Mouse (Mus musculus): ENCODE measurements around the gene Scd4. TPM values are rescaled to one million over a fixed set of nuclear protein-coding genes. Genes with fewer than 3 reads are reported as not detected.
A peak's percentile ranks its signal among the peaks of the same experiment; 100 is the strongest.
"Not testable (repeated sequence)": the region's sequence is repeated elsewhere in the genome, so short reads cannot be mapped to it uniquely, and the experiment has no call there.

The Scd4 gene
- total RNA-seq, 2 experiments from 2014 or later = 2.2 to 3.1 TPM

DNA sequence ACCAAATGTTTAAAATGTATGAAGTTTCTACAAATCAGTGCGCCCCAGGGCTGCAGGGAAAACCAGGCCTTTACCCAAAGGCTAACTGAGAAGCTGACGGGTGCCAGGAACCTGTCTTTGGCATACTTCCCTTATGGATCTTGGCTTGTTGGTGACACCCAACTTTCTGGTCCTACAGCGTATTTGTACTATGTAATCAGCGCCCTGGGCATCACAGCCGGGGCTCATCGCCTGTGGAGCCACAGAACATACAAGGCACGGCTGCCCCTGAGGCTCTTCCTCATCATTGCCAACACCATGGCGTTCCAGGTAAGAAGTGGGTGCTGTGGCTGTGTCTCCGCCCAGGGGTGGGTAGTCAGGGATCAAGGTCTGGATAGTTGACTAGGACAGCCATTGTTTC lies 35.0 kb upstream of the Scd4 start:
- intact Hi-C loops (cut with DNase I) = loop anchor here (5.0 kb wide), 2 partner anchors 101 to 109 kb away; partner anchors contain the start of gene Scd1
- DNase-seq (ENCODE audit: low spot score in 2 of 2) = peak in 1 of 2 experiments; percentile 20

- no peak for DNase-seq (ENCODE audit: low spot score in 2 of 2)
- intact Hi-C loops (cut with DNase I) = loop anchor here (5.0 kb wide), 2 partner anchors 102 to 108 kb away; partner anchors contain the start of gene Scd1
Observed at GRCm38 (mm10) chr19:44299078-44299477, 33.8 kb upstream of the Scd4 start.

GRCm38 (mm10) chr19:44299902-44300301 lies 33.0 kb upstream of the Scd4 start:
- DNase-seq (ENCODE audit: low spot score in 2 of 2) = no peak
- intact Hi-C loops (cut with DNase I) = loop anchor here (5.0 kb wide), 3 partner anchors 62 to 107 kb away; partner anchors contain the start of gene Scd1

DNA sequence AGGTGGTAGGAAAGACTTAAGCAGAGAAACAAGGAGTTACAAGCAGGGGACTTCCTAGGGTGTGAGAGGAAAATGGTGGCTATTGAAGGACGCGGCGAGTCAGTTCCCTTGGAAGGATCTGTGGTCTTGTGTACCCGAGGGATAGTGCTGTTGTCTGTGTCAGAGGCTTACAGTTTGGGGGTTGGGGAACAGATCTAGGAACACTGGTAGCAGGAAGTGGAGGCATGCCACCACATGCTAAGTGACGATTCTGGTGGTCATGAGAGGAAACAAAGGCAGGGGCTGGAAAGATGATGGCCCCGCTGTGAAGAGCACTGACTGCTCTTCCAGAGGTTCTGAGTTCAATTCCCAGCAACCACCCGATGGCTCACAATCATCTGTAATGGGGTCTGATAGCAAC lies 32.4 kb upstream of the Scd4 start:
- intact Hi-C loops (cut with DNase I) = loop anchor here (5.0 kb wide), 1 partner anchor 62 kb away; no protein-coding TSS in a partner anchor
- DNase-seq (ENCODE audit: low spot score in 2 of 2) = no peak

- intact Hi-C loops (cut with DNase I) = loop anchor here (5.0 kb wide), 1 partner anchor 61 kb away; no protein-coding TSS in a partner anchor
- DNase-seq (ENCODE audit: low spot score in 2 of 2) = peak; percentile 35 to 61
Observed at GRCm38 (mm10) chr19:44301176-44301575, 31.7 kb upstream of the Scd4 start.

- intact Hi-C loops (cut with DNase I) = loop anchor here (2.0 to 5.0 kb wide), 2 partner anchors 31 to 61 kb away; partner anchors contain the start of gene Scd4
- no peak for DNase-seq (ENCODE audit: low spot score in 2 of 2)
Observed at GRCm38 (mm10) chr19:44301671-44302305, 31.1 kb upstream of the Scd4 start.

DNA sequence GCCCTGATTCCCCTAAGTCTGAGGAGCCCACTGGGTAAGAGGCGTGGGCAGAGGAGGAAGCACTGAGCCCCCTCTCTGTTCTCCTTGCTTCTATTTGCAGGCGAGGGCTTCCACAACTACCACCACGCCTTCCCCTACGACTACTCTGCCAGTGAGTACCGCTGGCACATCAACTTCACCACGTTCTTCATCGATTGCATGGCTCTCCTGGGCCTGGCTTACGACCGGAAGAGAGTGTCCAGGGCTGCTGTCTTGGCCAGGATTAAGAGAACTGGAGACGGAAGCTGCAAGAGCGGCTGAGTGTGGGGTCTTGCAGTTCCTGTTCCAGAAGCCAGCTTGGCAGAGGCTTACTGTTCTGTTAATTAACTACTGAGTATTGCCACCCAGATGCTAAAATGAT lies 30.0 kb upstream of the Scd4 start:
- intact Hi-C loops (cut with DNase I) = loop anchor here (2.0 to 5.0 kb wide), 2 partner anchors 30 to 59 kb away; partner anchors contain the start of gene Scd4
- DNase-seq (ENCODE audit: low spot score in 2 of 2) = peak; percentile 31 to 45

GRCm38 (mm10) chr19:44303502-44303901 lies 29.4 kb upstream of the Scd4 start:
- DNase-seq (ENCODE audit: low spot score in 2 of 2) = peak; percentile 38 to 43
- intact Hi-C loops (cut with DNase I) = loop anchor here (2.0 to 5.0 kb wide), 2 partner anchors 29 to 59 kb away; partner anchors contain the start of gene Scd4

DNA sequence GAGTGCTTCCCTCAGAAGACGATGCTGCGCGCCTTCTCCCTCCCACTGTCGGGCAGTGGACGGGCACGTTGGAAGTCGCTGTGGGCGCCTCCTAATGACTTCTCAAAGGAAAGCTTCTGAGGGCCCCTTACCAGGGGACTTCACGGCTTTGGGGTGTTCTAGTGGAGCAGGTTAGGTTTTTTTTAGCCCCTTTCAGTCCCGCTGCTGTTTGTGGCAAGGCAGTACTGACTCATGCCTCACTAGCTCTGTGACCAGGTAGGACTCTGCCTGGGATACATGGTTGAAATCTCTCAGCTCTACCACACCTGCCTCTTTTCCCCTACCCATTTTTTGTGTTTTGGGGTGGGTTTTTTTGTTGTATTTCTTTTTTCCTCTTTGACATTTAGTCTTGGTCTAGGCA lies 28.5 kb upstream of the Scd4 start:
- DNase-seq (ENCODE audit: low spot score in 2 of 2) = no peak
- intact Hi-C loops (cut with DNase I) = loop anchor here (5.0 kb wide), 1 partner anchor 58 kb away; no protein-coding TSS in a partner anchor

GRCm38 (mm10) chr19:44304851-44305510 lies 27.9 kb upstream of the Scd4 start:
- intact Hi-C loops (cut with DNase I) = loop anchor here (5.0 kb wide), 1 partner anchor 57 kb away; no protein-coding TSS in a partner anchor
- DNase-seq (ENCODE audit: low spot score in 2 of 2) = no peak

DNA sequence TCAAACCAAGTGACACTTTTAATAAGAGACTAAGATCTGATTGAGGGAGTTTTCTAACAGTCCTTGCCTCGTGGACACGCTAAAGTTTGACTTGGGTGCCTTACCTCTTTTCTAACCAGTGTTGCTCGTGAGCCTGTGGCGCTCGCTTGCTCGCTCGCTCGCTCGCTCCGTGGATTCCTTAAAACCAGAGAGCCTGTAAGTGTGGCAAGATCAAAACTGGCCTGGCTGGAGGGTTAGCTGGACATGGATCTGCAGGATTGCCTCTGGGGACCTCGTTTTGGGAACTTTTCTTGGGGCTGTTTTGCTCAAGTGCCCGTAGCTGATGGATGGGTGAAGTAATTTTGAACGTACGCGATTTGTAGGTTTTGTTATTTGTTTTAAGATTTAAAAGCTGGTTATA lies 27.2 kb upstream of the Scd4 start:
- intact Hi-C loops (cut with DNase I) = no loop called here
- no peak for DNase-seq (ENCODE audit: low spot score in 2 of 2)

DNA sequence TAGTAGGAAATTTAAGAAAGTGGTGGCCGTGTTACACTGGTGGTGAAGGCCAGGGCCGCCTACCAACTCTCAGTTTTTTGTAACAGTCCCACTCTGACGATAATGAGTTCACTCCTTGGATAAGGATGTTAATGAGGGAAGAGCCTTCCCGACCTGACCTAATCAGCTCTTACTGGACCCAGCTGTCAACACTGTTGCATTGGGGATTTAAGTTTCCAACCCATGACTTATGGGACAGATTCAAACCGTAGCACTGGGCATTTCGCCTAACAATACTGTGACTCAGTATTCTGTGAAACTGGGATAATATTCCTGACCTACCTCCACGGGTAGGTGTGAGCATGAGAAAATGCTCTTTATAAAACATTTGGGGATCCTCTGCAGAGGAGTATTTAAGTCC lies 26.7 kb upstream of the Scd4 start:
- no peak for DNase-seq (ENCODE audit: low spot score in 2 of 2)
- intact Hi-C loops (cut with DNase I) = no loop called here

DNA sequence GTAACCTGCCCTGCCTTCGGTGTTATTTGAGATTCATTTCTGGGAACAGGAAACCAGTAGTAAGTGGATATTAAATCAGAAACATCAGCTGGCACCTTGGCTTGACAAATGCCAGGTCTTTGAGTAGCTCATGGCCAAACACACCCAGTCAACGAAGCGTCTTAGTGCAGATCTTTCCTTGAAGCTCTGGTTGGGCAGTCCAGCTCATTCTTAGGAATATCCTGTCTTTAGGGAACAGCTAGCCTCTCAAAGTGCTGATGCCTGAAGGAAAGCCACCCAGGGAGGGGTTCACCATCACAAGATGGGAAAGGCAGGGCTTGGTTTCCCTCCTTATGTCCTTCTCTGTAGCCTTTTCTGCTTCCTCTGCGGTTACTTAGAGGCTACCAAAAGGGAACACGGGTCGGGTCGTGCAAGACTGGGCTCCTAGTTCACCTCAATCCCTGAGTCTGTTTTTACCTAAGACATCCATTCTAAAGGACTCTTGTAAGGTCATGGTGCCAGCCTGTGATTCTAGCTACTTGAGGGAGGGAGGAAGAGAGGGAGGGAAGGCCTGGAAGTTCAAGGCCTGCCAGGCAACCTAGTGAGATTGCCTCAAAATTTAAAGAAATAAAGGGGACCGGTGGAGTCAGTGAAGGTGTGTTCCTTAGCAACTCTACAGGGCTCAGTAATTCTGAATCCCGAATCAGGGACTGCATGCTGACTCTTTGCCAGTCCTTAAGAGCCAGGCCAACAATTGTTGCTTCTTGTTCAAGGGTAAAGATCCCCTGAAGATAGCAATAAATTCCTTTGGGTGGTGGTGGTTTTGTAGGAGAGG lies 25.6 kb upstream of the Scd4 start:
- DNase-seq (ENCODE audit: low spot score in 2 of 2) = no peak
- intact Hi-C loops (cut with DNase I) = no loop called here

GRCm38 (mm10) chr19:44307915-44308470 lies 24.9 kb upstream of the Scd4 start:
- no peak for DNase-seq (ENCODE audit: low spot score in 2 of 2)
- intact Hi-C loops (cut with DNase I) = no loop called here

DNA sequence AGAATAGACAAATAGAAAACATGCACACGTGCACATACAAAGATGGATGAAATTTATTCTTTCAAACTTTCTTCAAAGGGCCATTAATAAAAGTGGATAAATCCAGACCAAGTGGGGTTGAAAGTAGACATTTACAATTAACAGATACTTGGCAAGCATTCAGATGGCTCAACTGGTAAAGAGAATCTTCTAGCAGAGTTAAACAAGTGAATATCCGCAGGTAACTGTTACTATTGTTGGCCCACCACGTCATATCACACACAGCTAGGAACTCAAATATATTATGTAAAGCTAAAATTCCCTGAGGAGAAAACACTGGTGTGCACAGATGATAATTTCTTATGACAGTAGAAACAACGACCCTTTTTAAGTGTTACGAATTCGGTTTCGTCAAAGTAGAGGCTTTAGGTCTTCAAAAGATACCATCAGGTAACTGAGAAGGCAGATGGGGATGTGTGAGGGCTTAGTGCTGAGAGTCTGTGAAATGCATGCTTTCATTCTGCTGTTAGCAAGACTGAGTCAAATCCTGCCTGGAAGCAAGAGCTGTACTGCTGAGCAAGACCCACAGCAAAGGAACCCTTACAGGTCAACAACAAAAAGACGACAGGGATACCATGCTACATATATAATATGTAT lies 24.2 kb upstream of the Scd4 start:
- no peak for DNase-seq (ENCODE audit: low spot score in 2 of 2)
- intact Hi-C loops (cut with DNase I) = no loop called here

GRCm38 (mm10) chr19:44309351-44310154 lies 23.3 kb upstream of the Scd4 start:
- intact Hi-C loops (cut with DNase I) = no loop called here
- no peak for DNase-seq (ENCODE audit: low spot score in 2 of 2)

- DNase-seq (ENCODE audit: low spot score in 2 of 2); intact Hi-C loops (cut with DNase I): not testable (repeated sequence)
Observed at GRCm38 (mm10) chr19:44310155-44310575, 22.7 kb upstream of the Scd4 start.

DNA sequence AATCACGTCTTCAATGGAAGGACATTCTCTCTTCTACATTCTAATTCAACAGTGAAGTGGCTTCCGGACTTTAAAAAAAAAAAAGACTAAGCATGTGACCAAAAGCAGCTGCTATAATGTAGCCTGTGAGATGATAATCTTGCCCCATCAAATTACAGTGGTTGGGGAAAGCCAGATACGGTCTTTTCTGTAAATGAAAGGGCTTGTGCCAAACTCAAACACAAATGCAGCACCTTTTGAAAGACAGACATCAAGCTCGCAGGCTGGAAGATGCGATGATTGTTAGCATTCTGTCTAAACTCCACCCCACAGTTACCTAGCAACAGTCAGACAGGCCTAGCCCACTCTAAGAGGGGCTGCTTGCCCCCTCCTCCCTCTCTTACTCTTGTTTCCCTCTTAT lies 22.1 kb upstream of the Scd4 start:
- intact Hi-C loops (cut with DNase I) = no loop called here
- no peak for DNase-seq (ENCODE audit: low spot score in 2 of 2)
